Mouse (Mus musculus): ENCODE measurements around the gene Bmp5. TPM values are rescaled to one million over a fixed set of nuclear protein-coding genes. Genes with fewer than 3 reads are reported as not detected.

The Bmp5 gene
- total RNA-seq, 4 experiments from 2014 or later, result 1.2 to 1.6 (median 1.4) TPM

Small RNAs within 50 kb of the gene (microRNA-seq; reads per million reads assigned to microRNA genes)
- 0 reads per million in 2 experiments for gene Gm44355

Other genes with a start within 250 kb of the Bmp5 start
- 10 to 100 TPM; 40.9 to 44.6 (median 42.9) TPM for gene Tmod3, start 215.7 kb upstream of the Bmp5 start, total RNA-seq (2022)
- gene Tmod2, start 164.0 kb upstream of the Bmp5 start, total RNA-seq (2022), result 100 to 1,000 TPM; 360 to 399 (median 388) TPM
- gene Lysmd2, start 149.6 kb upstream of the Bmp5 start, total RNA-seq (2022), result 10 to 100 TPM; 52.5 to 57.1 (median 54.3) TPM
- 100 to 1,000 TPM; 246 to 315 (median 277) TPM for gene Scg3, start 91.3 kb upstream of the Bmp5 start, total RNA-seq (2022)
- 10 to 100 TPM; 12.7 to 19.7 (median 15.4) TPM for gene Hmgcll1, start 239.5 kb downstream of the Bmp5 start, total RNA-seq (2022)

Measured in layer of hippocampus, adult 8-10 months (tissue).